Mouse (Mus musculus): ENCODE results near the gene Col16a1. TPM values are rescaled to one million over a fixed set of nuclear protein-coding genes. Genes with fewer than 3 reads are reported as not detected.
A peak's percentile ranks its signal among the peaks of the same experiment; 100 is the strongest.

The Col16a1 gene
- total and polyA plus RNA-seq, 2 experiments from 2014 or later: 7.5 to 29.7 TPM

- DNase-seq: peak; percentile 66
- Histone ChIP-seq H3K36me3 (ENCODE audit: insufficient read depth) (no peaks in the 10 kb centered on the region), H3K4me3 (ENCODE audit: low read depth, low read length) (no peak overlapping the region), H3K4me1 (ENCODE audit: insufficient read depth) (peaks cover 13% of the 10 kb centered on the region), H3K9me3 (ENCODE audit: low read length) (no peaks in the 10 kb centered on the region), H3K4me2 (ENCODE audit: low read depth) (no peak overlapping the region), H3K27ac (ENCODE audit: low read depth, low read length) (no peak overlapping the region), H3K27me3 (ENCODE audit: insufficient read depth, low read length) (no peaks in the 10 kb centered on the region), H3K9ac (no peak overlapping the region)
- peak; percentile 16; the same call in 1 of the 2 replicates for ATAC-seq
- no peak for TF ChIP-seq CTCF (IDR thresholded peaks at IDR 0.05; ENCODE audit: low read depth)
- WGBS: 30% methylated on average over 9 of the region's 9 CpGs
Observed at GRCm38 (mm10) chr4:130044211-130044610, 3.4 kb upstream of the Col16a1 start.

- Histone ChIP-seq H3K4me3 (ENCODE audit: low read depth, low read length) (no peak overlapping the region), H3K36me3 (ENCODE audit: insufficient read depth) (no peaks in the 10 kb centered on the region), H3K27me3 (ENCODE audit: insufficient read depth, low read length) (no peaks in the 10 kb centered on the region), H3K4me2 (ENCODE audit: low read depth) (no peak overlapping the region), H3K9ac (no peak overlapping the region), H3K27ac (ENCODE audit: low read depth, low read length) (no peak overlapping the region), H3K4me1 (ENCODE audit: insufficient read depth) (peaks cover 11% of the 10 kb centered on the region), H3K9me3 (ENCODE audit: low read length) (no peaks in the 10 kb centered on the region)
- 38% methylated on average over 14 of the region's 14 CpGs for WGBS
- TF ChIP-seq CTCF (IDR thresholded peaks at IDR 0.05; ENCODE audit: low read depth): no peak
- ATAC-seq: no peak
- no peak for DNase-seq
Observed at GRCm38 (mm10) chr4:130045609-130046008, 2.0 kb upstream of the Col16a1 start.

- 39% methylated on average over 4 of the region's 4 CpGs for WGBS
- H3K9ac ChIP-seq: peak overlapping the region; percentile 64
- peak overlapping the region; percentile 90 for H3K4me2 ChIP-seq (ENCODE audit: low read depth)
- no peaks in the 10 kb centered on the region for H3K36me3 ChIP-seq (ENCODE audit: insufficient read depth)
- ATAC-seq (peak; percentile 51), DNase-seq (no peak)
- peak overlapping the region; percentile 44 for H3K4me3 ChIP-seq (ENCODE audit: low read depth, low read length)
- peak overlapping the region; percentile 66; the same call in 1 of the 2 replicates for H3K27ac ChIP-seq (ENCODE audit: low read depth, low read length)
- no peak for TF ChIP-seq CTCF (IDR thresholded peaks at IDR 0.05; ENCODE audit: low read depth)
- H3K27me3 ChIP-seq (ENCODE audit: insufficient read depth, low read length): no peaks in the 10 kb centered on the region
- H3K9me3 ChIP-seq (ENCODE audit: low read length): no peaks in the 10 kb centered on the region
- peaks cover 11% of the 10 kb centered on the region for H3K4me1 ChIP-seq (ENCODE audit: insufficient read depth)
Observed at GRCm38 (mm10) chr4:130048203-130048479, 501 bp downstream of the Col16a1 start.

GRCm38 (mm10) chr4:130050056-130050824 is 2.6 kb downstream of the Col16a1 start:
- no peak for TF ChIP-seq CTCF (IDR thresholded peaks at IDR 0.05; ENCODE audit: low read depth)
- no peak overlapping the region for H3K9ac ChIP-seq
- WGBS: 82% methylated on average over 8 of the region's 8 CpGs
- H3K36me3 ChIP-seq (ENCODE audit: insufficient read depth): no peaks in the 10 kb centered on the region
- no peak overlapping the region for H3K4me3 ChIP-seq (ENCODE audit: low read depth, low read length)
- no peaks in the 10 kb centered on the region for H3K9me3 ChIP-seq (ENCODE audit: low read length)
- DNase-seq (no peak), ATAC-seq (no peak)
- peaks cover 11% of the 10 kb centered on the region for H3K4me1 ChIP-seq (ENCODE audit: insufficient read depth)
- H3K27ac ChIP-seq (ENCODE audit: low read depth, low read length): no peak overlapping the region
- H3K27me3 ChIP-seq (ENCODE audit: insufficient read depth, low read length): no peaks in the 10 kb centered on the region
- H3K4me2 ChIP-seq (ENCODE audit: low read depth): no peak overlapping the region

- H3K4me1 ChIP-seq (ENCODE audit: insufficient read depth): peaks cover 16% of the 10 kb centered on the region
Observed at GRCm38 (mm10) chr4:130052283-130052682, 4.6 kb downstream of the Col16a1 start.

GRCm38 (mm10) chr4:130053111-130053510 is 5.5 kb downstream of the Col16a1 start:
- Histone ChIP-seq H3K36me3 (ENCODE audit: insufficient read depth) (no peaks in the 10 kb centered on the region), H3K4me3 (ENCODE audit: low read depth, low read length) (no peak overlapping the region), H3K4me1 (ENCODE audit: insufficient read depth) (peaks cover 9% of the 10 kb centered on the region), H3K9me3 (ENCODE audit: low read length) (no peaks in the 10 kb centered on the region), H3K9ac (no peak overlapping the region), H3K4me2 (ENCODE audit: low read depth) (no peak overlapping the region), H3K27me3 (ENCODE audit: insufficient read depth, low read length) (no peaks in the 10 kb centered on the region), H3K27ac (ENCODE audit: low read depth, low read length) (no peak overlapping the region)
- 68% methylated on average over 9 of the region's 9 CpGs for WGBS
- no peak for DNase-seq
- ATAC-seq: no peak
- no peak for TF ChIP-seq CTCF (IDR thresholded peaks at IDR 0.05; ENCODE audit: low read depth)

More at GRCm38 (mm10) chr4:130052283-130052682, 4.6 kb downstream of the Col16a1 start:
- no peaks in the 10 kb centered on the region for H3K27me3 ChIP-seq (ENCODE audit: insufficient read depth, low read length)
- 94% methylated on average over 3 of the region's 3 CpGs for WGBS
- H3K9ac ChIP-seq: no peak overlapping the region
- ATAC-seq (no peak), DNase-seq (no peak)
- H3K9me3 ChIP-seq (ENCODE audit: low read length): no peaks in the 10 kb centered on the region
- no peak overlapping the region for H3K4me3 ChIP-seq (ENCODE audit: low read depth, low read length)
- no peak overlapping the region for H3K4me2 ChIP-seq (ENCODE audit: low read depth)
- no peaks in the 10 kb centered on the region for H3K36me3 ChIP-seq (ENCODE audit: insufficient read depth)
- TF ChIP-seq CTCF (IDR thresholded peaks at IDR 0.05; ENCODE audit: low read depth): peak; percentile 23; the same call in 1 of the 2 replicates
- no peak overlapping the region for H3K27ac ChIP-seq (ENCODE audit: low read depth, low read length)

GRCm38 (mm10) chr4:130054727-130055126 is 7.1 kb downstream of the Col16a1 start:
- no peaks in the 10 kb centered on the region for H3K9me3 ChIP-seq (ENCODE audit: low read length)
- H3K4me1 ChIP-seq (ENCODE audit: insufficient read depth): 0 out of 2 replicates have a peak, but pooled peaks cover 6% of the 10 kb centered on the region
- H3K27me3 ChIP-seq (ENCODE audit: insufficient read depth, low read length): no peaks in the 10 kb centered on the region
- H3K4me2 ChIP-seq (ENCODE audit: low read depth): no peak overlapping the region
- 22% methylated on average over 1 of the region's 1 CpGs for WGBS
- H3K4me3 ChIP-seq (ENCODE audit: low read depth, low read length): no peak overlapping the region
- peak; percentile 57 for ATAC-seq
- H3K9ac ChIP-seq: no peak overlapping the region
- no peak for TF ChIP-seq CTCF (IDR thresholded peaks at IDR 0.05; ENCODE audit: low read depth)
- peak overlapping the region; percentile 66; the same call in 1 of the 2 replicates for H3K27ac ChIP-seq (ENCODE audit: low read depth, low read length)
- no peaks in the 10 kb centered on the region for H3K36me3 ChIP-seq (ENCODE audit: insufficient read depth)
- no peak for DNase-seq
